Mouse (Mus musculus) heart, postnatal 0 days (tissue): Measurements from ENCODE around the gene Bcdin3d. TPM values are rescaled to one million over a fixed set of nuclear protein-coding genes. Genes with fewer than 3 reads are reported as not detected.
A peak's percentile ranks its signal among the peaks of the same experiment; 100 is the strongest.

ENCODE experiments used
- ATAC-seq: fragments of 200-750 bp; cut with Nextera tagmentation; 2 replicates; pipeline ENCODE4 v1.8.0; 2017; ENCODE audit warnings: low read depth, moderate number of reproducible peaks, moderate library complexity; ENCODE audit not compliant: insufficient read depth
- DNase-seq: peaks from one replicate; pipeline ENCODE4 v3.0.0-alpha.2; 2016; ENCODE audit warnings: low spot score
- H3K27ac ChIP-seq: fragments of 300-500 bp; sonication (generic); 2 replicates; pipeline ENCODE4 v1.5.1; 2014; ENCODE audit warnings: low read depth, mild to moderate bottlenecking
- H3K27me3 ChIP-seq: fragments of 300-500 bp; sonication (generic); 2 replicates; pipeline ENCODE4 v1.6.1; 2014; ENCODE audit warnings: low read length, mixed read lengths; ENCODE audit not compliant: control insufficient read depth, insufficient read depth
- H3K36me3 ChIP-seq: fragments of 300-500 bp; sonication (generic); replicated peaks from 2 replicates; pipeline ENCODE4 v1.6.1; 2014; ENCODE audit warnings: low read length, mixed read lengths; ENCODE audit not compliant: control insufficient read depth, insufficient read depth
- H3K4me1 ChIP-seq: fragments of 300-500 bp; sonication (generic); 2 replicates; pipeline ENCODE4 v1.6.1; 2014; ENCODE audit warnings: antibody characterized with exemption; ENCODE audit not compliant: control insufficient read depth, insufficient read depth
- H3K4me2 ChIP-seq: fragments of 300-500 bp; sonication (generic); 2 replicates; pipeline ENCODE4 v1.6.1; 2014; ENCODE audit warnings: low read depth, mild to moderate bottlenecking, low read length, moderate library complexity
- H3K4me3 ChIP-seq: fragments of 300-500 bp; sonication (generic); 2 replicates; pipeline ENCODE4 v1.5.1; 2014; ENCODE audit warnings: low read depth, low read length
- H3K9ac ChIP-seq: fragments of 300-500 bp; sonication (generic); replicated peaks from 2 replicates; pipeline ENCODE4 v1.6.1; 2014; ENCODE audit warnings: low read depth, low read length, mixed read lengths
- H3K9me3 ChIP-seq: fragments of 300-500 bp; sonication (generic); replicated peaks from 2 replicates; pipeline ENCODE4 v1.6.1; 2016; ENCODE audit warnings: low read length; ENCODE audit not compliant: control insufficient read depth
- CTCF ChIP-seq: IDR thresholded peaks from 2 replicates; pipeline ENCODE4 v1.5.1; 2016; ENCODE audit warnings: antibody characterized with exemption, control low read depth, low read depth
- EP300 ChIP-seq: IDR thresholded peaks from 2 replicates; pipeline ENCODE4 v1.6.1; 2016; ENCODE audit warnings: antibody characterized with exemption, low read depth
- WGBS: fragments of 180-500 bp; shearing (Covaris S2); extraction: QIAGEN DNeasy Blood & Tissue Kit; methylation state at CpG from one replicate; pipeline ENCODE4 v1.1.7; 2014; 5-methylcytosine and 5-hydroxymethylcytosine counted together
- polyA plus RNA-seq: library from polyadenylated mRNA; unstranded; fragments of >200 nt; fragmentation: Nextera tagmentation; extraction: Ambion mirVana; gene quantifications from 2 replicates; pipeline ENCODE4 v1.2.1, GENCODE M21; 2015
- total RNA-seq: library from RNA; depleted of rRNA; stranded (reverse); fragments of >200 nt; gene quantifications from 2 replicates; pipeline ENCODE4 v1.2.3, GENCODE M21; 2014; ENCODE audit warnings: low replicate concordance

Bcdin3d gene
- total and polyA plus RNA-seq, 2 experiments from 2014 or later, result 11.0 to 12.5 TPM

DNA sequence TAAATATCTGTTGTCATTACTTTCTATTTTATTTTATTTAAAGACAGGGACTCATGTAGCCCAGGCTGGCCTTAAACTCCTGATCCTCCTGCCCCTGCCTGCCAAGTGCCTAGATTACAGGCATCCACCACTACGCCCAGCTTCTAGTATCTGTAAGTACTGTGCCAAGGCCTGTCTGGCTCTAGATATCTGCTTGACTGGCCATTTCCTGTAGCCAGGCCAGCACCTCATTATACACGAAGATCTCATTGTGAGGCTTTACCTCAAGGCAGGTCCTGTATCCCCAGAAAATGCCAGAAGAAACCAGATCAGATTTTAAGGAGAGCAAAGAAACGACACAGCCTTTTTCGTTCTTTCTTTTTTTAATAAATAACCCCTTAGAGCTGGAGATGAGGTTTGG, 4.8 kb downstream of the Bcdin3d start:
- Histone ChIP-seq H3K27ac (peak overlapping the region; percentile 76), H3K9ac (no peak overlapping the region), H3K27me3 (no peaks in the 10 kb centered on the region), H3K36me3 (no peaks in the 10 kb centered on the region), H3K4me3 (no peak overlapping the region), H3K9me3 (no peaks in the 10 kb centered on the region), H3K4me2 (peak overlapping the region; percentile 47; the same call in 1 of the 2 replicates), H3K4me1 (peaks cover 15% of the 10 kb centered on the region)
- TF ChIP-seq CTCF (no peak), EP300 (no peak)
- 69% methylated on average over 4 of the region's 4 CpGs for WGBS
- ATAC-seq, result no peak
- no peak for DNase-seq

DNA sequence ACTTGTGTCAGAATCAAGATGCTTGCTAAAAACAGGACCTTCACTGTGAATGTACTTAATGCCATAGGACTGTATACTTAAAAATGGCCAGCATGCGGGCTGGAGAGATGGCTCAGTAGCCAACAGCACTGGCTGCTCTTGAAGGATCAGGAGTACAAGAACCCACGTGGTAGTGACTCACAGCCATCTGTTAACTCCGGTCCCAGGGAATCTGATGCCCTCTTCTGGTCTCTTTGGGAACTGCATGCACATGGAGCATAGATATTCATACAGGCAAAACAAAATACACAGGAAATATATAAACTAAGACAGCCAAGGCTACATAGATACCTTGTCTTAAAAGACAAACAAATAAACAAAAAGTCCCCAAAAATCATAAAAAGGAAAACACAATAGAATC, 5.5 kb downstream of the Bcdin3d start:
- WGBS, result 35% methylated on average over 3 of the region's 3 CpGs
- H3K9me3 ChIP-seq, result no peaks in the 10 kb centered on the region
- DNase-seq, result peak; percentile 83
- no peaks in the 10 kb centered on the region for H3K36me3 ChIP-seq
- H3K4me3 ChIP-seq, result no peak overlapping the region
- no peak overlapping the region for H3K4me2 ChIP-seq
- H3K27me3 ChIP-seq, result no peaks in the 10 kb centered on the region
- peak; percentile 48 for ATAC-seq
- TF ChIP-seq CTCF (peak; percentile 91), EP300 (no peak)
- no peak overlapping the region for H3K9ac ChIP-seq
- H3K27ac ChIP-seq, result peak overlapping the region; percentile 76; the same call in 1 of the 2 replicates
- peaks cover 15% of the 10 kb centered on the region for H3K4me1 ChIP-seq

DNA sequence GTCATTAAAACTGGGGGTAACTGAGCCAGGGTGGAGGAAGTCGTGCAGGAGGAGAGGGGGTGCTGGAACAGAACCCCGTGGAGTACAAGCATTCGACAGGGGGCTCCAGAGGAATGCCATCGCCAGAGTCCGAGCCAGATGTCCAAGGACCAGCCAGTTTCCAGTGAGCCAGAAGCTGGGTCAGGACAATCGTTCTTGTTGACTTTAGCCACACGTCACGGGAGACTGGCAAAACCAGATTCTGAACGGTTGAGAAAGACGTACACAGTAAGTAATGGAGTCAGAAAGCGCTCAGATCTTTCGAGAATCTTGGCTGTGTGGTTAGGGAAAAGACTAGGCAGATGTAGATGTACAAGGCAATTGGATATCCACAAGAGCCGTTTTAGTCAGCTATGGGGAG, 11.3 kb downstream of the Bcdin3d start:
- Histone ChIP-seq H3K9me3 (no peaks in the 10 kb centered on the region), H3K4me2 (no peak overlapping the region), H3K27me3 (no peaks in the 10 kb centered on the region), H3K4me1 (peaks cover 6% of the 10 kb centered on the region; the same call in 1 of the 2 replicates), H3K4me3 (no peak overlapping the region), H3K36me3 (no peaks in the 10 kb centered on the region), H3K9ac (no peak overlapping the region), H3K27ac (no peak overlapping the region)
- DNase-seq (no peak), ATAC-seq (no peak)
- WGBS, result 72% methylated on average over 13 of the region's 13 CpGs
- TF ChIP-seq CTCF (no peak), EP300 (no peak)

DNA sequence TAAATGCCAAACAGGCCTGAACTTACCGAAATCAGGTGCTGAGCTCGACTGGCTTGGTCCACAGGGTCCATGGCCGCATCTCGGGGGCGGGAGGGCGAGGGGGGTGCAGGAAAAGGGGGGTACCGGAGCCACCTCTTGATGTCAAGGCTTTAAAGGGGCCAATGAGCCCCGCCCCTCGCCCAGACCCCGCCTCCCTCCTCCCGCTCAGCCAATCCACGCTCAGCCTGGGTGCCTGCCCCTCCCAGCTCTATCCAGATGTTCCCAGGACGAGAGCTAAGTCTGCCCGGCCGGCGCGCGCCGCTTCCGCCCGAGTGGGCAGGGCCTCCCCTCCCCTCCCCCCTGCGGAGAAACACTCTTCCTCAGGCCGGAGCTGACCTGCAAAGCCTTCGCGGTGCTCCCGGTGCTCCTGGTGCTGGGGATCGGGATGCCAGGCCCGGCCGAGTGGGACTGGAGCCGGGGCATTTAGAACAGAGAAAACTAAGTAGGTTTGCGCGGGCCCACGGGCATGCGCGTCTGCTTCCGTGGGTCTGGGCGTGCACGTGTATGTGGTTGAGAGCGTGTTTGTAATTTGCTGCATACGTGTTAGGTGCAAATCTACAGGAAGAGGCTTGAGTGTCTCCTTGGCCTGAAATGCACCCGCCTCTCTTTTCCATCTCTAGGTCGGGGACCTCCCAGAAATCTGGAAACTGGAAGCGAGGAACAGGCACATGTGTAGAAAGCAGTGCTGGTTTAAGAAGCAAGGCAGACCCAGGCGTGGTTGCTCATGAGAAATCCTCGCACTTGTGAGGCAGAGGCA, 16.7 kb downstream of the Bcdin3d start, which contains the start of gene Nckap5l:
TSS of gene Nckap5l (minus strand) at position 143 of the 796 bp plus-strand sequence.
- Histone ChIP-seq H3K27me3 (no peaks in the 10 kb centered on the region), H3K9ac (peak within 1 kb of the TSS; percentile 69), H3K36me3 (no peaks in the 10 kb centered on the region), H3K4me2 (peak within 1 kb of the TSS; percentile 90), H3K4me3 (peak within 1 kb of the TSS; percentile 70), H3K27ac (peak within 1 kb of the TSS; percentile 79), H3K4me1 (peaks cover 7% of the 10 kb centered on the region; the same call in 1 of the 2 replicates), H3K9me3 (no peaks in the 10 kb centered on the region)
- ATAC-seq (peak; percentile 97), DNase-seq (peak; percentile 95)
- under 1% methylated on average over 42 of the region's 45 CpGs for WGBS
- TF ChIP-seq EP300 (0 out of 2 replicates have a peak, but pooled peaks have one; percentile 21), CTCF (no peak)

DNA sequence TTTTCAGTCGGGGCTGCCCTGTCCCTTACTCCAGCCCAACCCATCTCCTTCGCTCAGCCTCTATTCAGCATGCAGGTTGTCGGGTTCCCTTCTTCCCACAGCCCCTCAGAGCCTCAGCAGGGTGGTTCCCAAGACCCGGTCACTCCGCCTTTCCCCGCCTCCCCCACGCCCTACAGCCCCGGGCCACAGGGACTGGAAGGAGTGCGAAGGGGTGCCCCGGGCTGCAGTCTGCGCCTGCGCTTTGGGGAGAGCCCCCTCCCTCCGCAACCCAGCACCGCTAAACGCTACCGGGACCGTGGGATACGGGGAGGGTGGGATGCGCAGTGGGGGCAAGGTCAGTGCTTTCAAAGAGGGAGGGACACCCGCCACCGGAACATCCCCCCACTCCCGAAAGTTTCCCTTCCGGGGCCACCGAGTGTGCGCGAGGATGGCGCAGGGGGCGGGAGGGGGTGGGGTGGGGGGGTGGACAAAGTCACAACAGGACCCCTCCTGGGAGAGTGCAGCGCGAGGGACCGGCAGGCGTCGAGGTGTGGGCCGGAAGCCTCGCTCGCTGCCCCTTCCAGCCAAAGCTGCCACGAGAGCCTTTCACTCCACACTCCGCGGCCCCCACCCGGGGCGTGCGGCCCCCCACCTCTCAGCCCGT, 17.4 kb downstream of the Bcdin3d start:
- Histone ChIP-seq H3K36me3 (no peaks in the 10 kb centered on the region; the same call in 1 of the 2 replicates), H3K4me2 (peak overlapping the region; percentile 90), H3K4me1 (peaks cover 7% of the 10 kb centered on the region; the same call in 1 of the 2 replicates), H3K27ac (peak overlapping the region; percentile 79), H3K27me3 (no peaks in the 10 kb centered on the region), H3K9ac (peak overlapping the region; percentile 69), H3K9me3 (no peaks in the 10 kb centered on the region), H3K4me3 (peak overlapping the region; percentile 70)
- DNase-seq (peak; percentile 69), ATAC-seq (peak; percentile 61)
- TF ChIP-seq CTCF (no peak), EP300 (no peak)
- WGBS, result 0% methylated on average over 39 of the region's 43 CpGs
